Mouse (Mus musculus): ENCODE data around the gene Auts2.

GRCm38 (mm10) chr5:132075942-132076341, 467.2 kb downstream of the Auts2 start:
- TF ChIP-seq SIN3A (IDR thresholded peaks at IDR 0.05; ENCODE audit: low read length), result no peak
- TF ChIP-seq HCFC1 (IDR thresholded peaks at IDR 0.05; ENCODE audit: low read depth, low read length), result no peak
- no peak for TF ChIP-seq TBP (conservative IDR thresholded peaks at IDR 0.05; ENCODE audit: low read depth, low read length)
- TF ChIP-seq CTCF (conservative IDR thresholded peaks at IDR 0.05 in 1 of 2, IDR thresholded peaks at IDR 0.05 in 1 of 2; ENCODE audit: low read depth in 2 of 2, low read length in 2 of 2), result no peak
- no peak for TF ChIP-seq BHLHE40 (IDR thresholded peaks at IDR 0.05; ENCODE audit: low read depth, low read length)
- no peak for TF ChIP-seq RAD21 (IDR thresholded peaks at IDR 0.05; ENCODE audit: low read depth, low read length)
- no peak for TF ChIP-seq POLR2A (IDR thresholded peaks at IDR 0.05; ENCODE audit: low read depth, low read length)
- no peak for TF ChIP-seq RCOR1 (conservative IDR thresholded peaks at IDR 0.05; ENCODE audit: low read depth, low read length)

All from CH12.LX (cell line).